Mouse (Mus musculus) lung, embryonic 14.5 days (tissue): Measurements from ENCODE around the gene Cog5. TPM values are rescaled to one million over a fixed set of nuclear protein-coding genes. Genes with fewer than 3 reads are reported as not detected.
"Not testable (repeated sequence)": the region's sequence is repeated elsewhere in the genome, so short reads cannot be mapped to it uniquely, and the experiment has no call there.

Experiments used
- ATAC-seq: fragments of 200-750 bp; cut with Nextera tagmentation; 2 replicates; pipeline ENCODE4 v1.8.0; 2017; ENCODE audit warnings: mild to moderate bottlenecking, moderate TSS enrichment, moderate library complexity; ENCODE audit not compliant: insufficient read depth
- DNase-seq: peaks from one replicate; pipeline ENCODE4 v3.0.0-alpha.2; 2015
- H3K27ac ChIP-seq: fragments of 300-500 bp; sonication (generic); 2 replicates; pipeline ENCODE4 v1.5.1; 2014; ENCODE audit warnings: low read depth, mild to moderate bottlenecking, moderate library complexity
- H3K27me3 ChIP-seq: fragments of 300-500 bp; sonication (generic); 2 replicates; pipeline ENCODE4 v1.6.1; 2014; ENCODE audit warnings: low read length, control low read depth; ENCODE audit not compliant: insufficient read depth
- H3K36me3 ChIP-seq: fragments of 300-500 bp; sonication (generic); 2 replicates; pipeline ENCODE4 v1.6.1; 2014; ENCODE audit warnings: control low read depth; ENCODE audit not compliant: insufficient read depth
- H3K4me1 ChIP-seq: fragments of 300-500 bp; sonication (generic); 2 replicates; pipeline ENCODE4 v1.6.1; 2014; ENCODE audit warnings: antibody characterized with exemption, control low read depth; ENCODE audit not compliant: insufficient read depth
- H3K4me2 ChIP-seq: fragments of 300-500 bp; sonication (generic); 2 replicates; pipeline ENCODE4 v1.6.1; 2014; ENCODE audit warnings: mild to moderate bottlenecking
- H3K4me3 ChIP-seq: fragments of 300-500 bp; sonication (generic); 2 replicates; pipeline ENCODE4 v1.5.1; 2014; ENCODE audit warnings: low read depth, low read length
- H3K9ac ChIP-seq: fragments of 300-500 bp; sonication (generic); 2 replicates; pipeline ENCODE4 v1.6.1; 2014
- H3K9me3 ChIP-seq: fragments of 300-500 bp; sonication (generic); 2 replicates; pipeline ENCODE4 v1.6.1; 2016; ENCODE audit warnings: low read depth, low read length, control low read depth
- CTCF ChIP-seq: IDR thresholded peaks from 2 replicates; pipeline ENCODE4 v1.5.1; 2016; ENCODE audit warnings: antibody characterized with exemption, low read depth
- WGBS: fragments of 180-500 bp; shearing (Covaris S2); extraction: QIAGEN DNeasy Blood & Tissue Kit; methylation state at CpG from one replicate; pipeline ENCODE4 v1.1.7; 2014; 5-methylcytosine and 5-hydroxymethylcytosine counted together
- polyA plus RNA-seq: library from polyadenylated mRNA; unstranded; fragments of >200 nt; fragmentation: Nextera tagmentation; extraction: Ambion mirVana; gene quantifications from 2 replicates; pipeline ENCODE4 v1.2.1, GENCODE M21; 2014

Cog5 gene
- polyA plus RNA-seq, result 34.0 and 37.0 TPM in 2 replicates

DNA sequence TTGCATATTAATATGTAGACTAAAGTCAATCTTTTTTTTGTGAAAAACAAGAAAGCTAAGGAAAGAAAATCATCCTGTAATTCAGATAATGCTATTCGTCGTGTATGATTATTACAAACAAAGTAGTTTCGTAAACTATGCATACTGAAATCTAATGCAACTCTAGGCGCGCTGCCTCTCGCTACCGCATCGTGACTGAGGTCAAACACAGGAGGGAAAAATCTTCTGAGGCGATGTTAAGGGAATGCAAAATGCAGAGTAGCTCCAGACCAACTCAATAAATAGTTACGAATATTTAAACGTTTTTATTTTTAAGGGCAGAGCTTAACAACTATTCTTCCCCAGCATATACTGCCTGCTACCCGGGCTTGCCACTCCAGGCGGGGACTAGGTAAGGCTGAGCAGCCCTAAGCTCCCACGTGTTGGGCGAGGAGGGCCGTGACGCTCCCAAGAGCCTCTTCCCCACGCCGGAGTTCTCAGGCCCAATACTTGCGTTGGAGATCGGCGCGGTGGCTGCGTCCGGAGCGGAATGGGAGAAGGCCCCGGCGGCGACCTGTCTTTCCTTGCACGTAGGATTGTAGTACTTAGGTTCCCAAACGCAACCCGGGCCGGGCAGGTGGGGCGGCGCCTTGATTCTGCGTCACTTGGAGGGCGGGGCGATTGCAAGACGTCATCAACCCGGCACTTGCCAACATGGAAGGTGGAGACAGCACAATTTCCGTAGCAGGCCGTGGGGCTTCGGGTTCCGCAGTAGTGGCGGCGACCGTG, at the start of gene Cog5, which contains the start of gene Dus4l:
Gene Cog5 (plus strand): TSS at position 673 of the 768 bp plus-strand sequence.
Gene Dus4l (minus strand): TSS at position 630 of the 768 bp plus-strand sequence.
- no peaks in the 10 kb centered on the region for H3K9me3 ChIP-seq
- peak within 1 kb of the TSS; percentile 93 for H3K27ac ChIP-seq
- no peaks in the 10 kb centered on the region for H3K36me3 ChIP-seq
- H3K4me2 ChIP-seq, result peak within 1 kb of the TSS; percentile 79
- peaks cover 4% of the 10 kb centered on the region; the same call in 1 of the 2 replicates for H3K4me1 ChIP-seq
- WGBS, result under 1% methylated on average over 47 of the region's 47 CpGs
- H3K9ac ChIP-seq, result peak within 1 kb of the TSS; percentile 79
- ATAC-seq (peak; percentile 96), DNase-seq (peak; percentile 95)
- no peaks in the 10 kb centered on the region for H3K27me3 ChIP-seq
- H3K4me3 ChIP-seq, result peak within 1 kb of the TSS; percentile 81
- no peak for TF ChIP-seq CTCF

- no peak for TF ChIP-seq CTCF
- ATAC-seq, result no peak
- 75% methylated on average over 3 of the region's 3 CpGs for WGBS
Measured at GRCm38 (mm10) chr12:31604894-31605293, 49.8 kb upstream of the Cog5 start.

DNA sequence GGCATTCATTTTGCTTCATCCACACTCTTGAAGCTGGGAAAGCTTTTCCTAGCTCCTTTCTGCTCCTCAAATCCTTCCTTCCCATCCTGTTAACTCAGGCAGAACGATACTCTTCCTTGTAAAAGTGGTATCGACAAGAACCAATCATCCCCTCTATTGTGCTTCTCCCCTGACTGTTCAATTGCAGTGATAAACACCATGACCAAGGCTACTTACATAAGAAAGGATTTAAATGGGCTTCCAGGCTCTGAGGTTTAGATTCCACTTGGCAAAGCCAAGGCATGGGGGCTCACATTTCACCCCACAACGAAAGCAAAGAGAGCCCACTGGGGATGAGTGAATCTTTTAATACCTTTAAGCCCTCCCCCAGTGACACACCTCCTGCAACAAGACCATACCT, 46.5 kb upstream of the Cog5 start:
- TF ChIP-seq CTCF, result no peak
- WGBS, result 45% methylated on average over 3 of the region's 3 CpGs
- Histone ChIP-seq H3K4me3 (no peak overlapping the region), H3K27me3 (no peaks in the 10 kb centered on the region), H3K4me1 (no peaks in the 10 kb centered on the region), H3K4me2 (no peak overlapping the region), H3K9ac (no peak overlapping the region), H3K9me3 (no peaks in the 10 kb centered on the region), H3K36me3 (0 out of 2 replicates have a peak, but pooled peaks cover 2% of the 10 kb centered on the region), H3K27ac (no peak overlapping the region)
- no peak for DNase-seq
- no peak for ATAC-seq

More at GRCm38 (mm10) chr12:31604894-31605293, 49.8 kb upstream of the Cog5 start:
- 0 out of 2 replicates have a peak, but pooled peaks cover 2% of the 10 kb centered on the region for H3K36me3 ChIP-seq
- H3K27me3 ChIP-seq, result no peaks in the 10 kb centered on the region
- no peak overlapping the region for H3K4me3 ChIP-seq
- H3K9ac ChIP-seq, result no peak overlapping the region
- no peaks in the 10 kb centered on the region for H3K9me3 ChIP-seq
- DNase-seq, result no peak
- no peak overlapping the region for H3K4me2 ChIP-seq
- H3K4me1 ChIP-seq, result no peaks in the 10 kb centered on the region
- no peak overlapping the region for H3K27ac ChIP-seq

GRCm38 (mm10) chr12:31613353-31613752, 41.3 kb upstream of the Cog5 start:
- TF ChIP-seq CTCF, result no peak
- Histone ChIP-seq H3K27me3 (no peaks in the 10 kb centered on the region), H3K4me2 (no peak overlapping the region), H3K27ac (no peak overlapping the region), H3K4me1 (no peaks in the 10 kb centered on the region), H3K9ac (no peak overlapping the region), H3K4me3 (no peak overlapping the region), H3K9me3 (no peaks in the 10 kb centered on the region), H3K36me3 (peaks cover 6% of the 10 kb centered on the region; the same call in 1 of the 2 replicates)
- 44% methylated on average over 4 of the region's 4 CpGs for WGBS
- DNase-seq (peak; percentile 11), ATAC-seq (no peak)

DNA sequence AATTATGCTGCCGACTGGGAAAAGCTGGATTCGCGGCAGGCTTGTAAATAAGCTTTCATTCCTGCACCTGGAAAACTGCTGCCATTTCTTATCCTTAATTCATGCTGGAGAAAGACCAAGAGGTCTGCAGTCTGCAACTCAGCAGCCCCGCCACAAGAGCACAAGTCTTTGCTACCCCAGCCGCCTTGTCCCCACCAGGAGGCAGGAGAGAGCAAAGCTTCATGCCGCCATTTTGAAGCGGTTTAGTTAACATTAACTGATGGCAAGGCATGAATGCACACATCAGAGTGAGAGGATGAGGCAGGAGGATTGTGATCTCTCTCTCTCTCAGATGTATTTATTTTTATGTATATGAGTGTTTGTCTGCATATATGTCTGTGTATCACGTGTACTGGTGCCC, 34.6 kb upstream of the Cog5 start:
- DNase-seq (no peak), ATAC-seq (no peak)
- TF ChIP-seq CTCF, result peak; percentile 44
- Histone ChIP-seq H3K36me3 (peaks cover 11% of the 10 kb centered on the region; the same call in 1 of the 2 replicates), H3K4me2 (no peak overlapping the region), H3K4me1 (no peaks in the 10 kb centered on the region), H3K9me3 (no peaks in the 10 kb centered on the region), H3K27ac (no peak overlapping the region), H3K9ac (no peak overlapping the region), H3K4me3 (no peak overlapping the region), H3K27me3 (no peaks in the 10 kb centered on the region)
- WGBS, result 70% methylated on average over 8 of the region's 8 CpGs

DNA sequence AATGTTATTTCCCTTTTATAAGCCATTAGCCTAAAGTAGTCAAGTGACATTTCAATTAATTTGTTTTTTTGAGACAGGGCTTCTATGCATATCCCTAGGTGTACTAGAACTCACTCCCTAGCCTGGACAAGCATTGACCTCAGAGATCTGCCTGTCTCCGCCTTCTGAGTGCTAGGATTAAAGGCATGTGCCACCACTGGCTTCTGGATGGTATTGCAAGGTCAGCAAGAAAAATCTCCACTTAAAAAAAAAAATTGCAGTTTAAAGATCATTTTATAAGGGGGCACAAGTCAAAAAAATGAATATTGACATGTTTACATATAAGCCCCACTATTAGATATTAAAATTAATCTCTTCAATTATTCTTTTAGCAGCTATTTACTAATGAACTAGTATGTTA, 29.7 kb upstream of the Cog5 start:
- Histone ChIP-seq H3K27ac (no peak overlapping the region), H3K36me3 (peaks cover 13% of the 10 kb centered on the region; the same call in 1 of the 2 replicates), H3K9me3 (no peaks in the 10 kb centered on the region), H3K4me1 (no peaks in the 10 kb centered on the region), H3K27me3 (no peaks in the 10 kb centered on the region), H3K4me3 (no peak overlapping the region), H3K4me2 (no peak overlapping the region), H3K9ac (no peak overlapping the region)
- TF ChIP-seq CTCF, result no peak
- ATAC-seq, result no peak
- 100% methylated on average over 1 of the region's 1 CpGs for WGBS
- DNase-seq, result no peak

GRCm38 (mm10) chr12:31628396-31628795, 26.3 kb upstream of the Cog5 start:
- not testable (repeated sequence) for H3K9me3 ChIP-seq, H3K4me2 ChIP-seq, H3K27ac ChIP-seq, H3K9ac ChIP-seq, H3K4me1 ChIP-seq, DNase-seq, H3K27me3 ChIP-seq, ATAC-seq, H3K4me3 ChIP-seq
- 90% methylated on average over 9 of the region's 9 CpGs for WGBS
- H3K36me3 ChIP-seq, result peaks cover 13% of the 10 kb centered on the region; the same call in 1 of the 2 replicates
